Mouse (Mus musculus): ENCODE data around the gene Tyk2. TPM values are rescaled to one million over a fixed set of nuclear protein-coding genes. Genes with fewer than 3 reads are reported as not detected.

Gene Tyk2
- total RNA-seq, 2 experiments from 2014 or later, result 14.0 to 14.5 TPM

DNA sequence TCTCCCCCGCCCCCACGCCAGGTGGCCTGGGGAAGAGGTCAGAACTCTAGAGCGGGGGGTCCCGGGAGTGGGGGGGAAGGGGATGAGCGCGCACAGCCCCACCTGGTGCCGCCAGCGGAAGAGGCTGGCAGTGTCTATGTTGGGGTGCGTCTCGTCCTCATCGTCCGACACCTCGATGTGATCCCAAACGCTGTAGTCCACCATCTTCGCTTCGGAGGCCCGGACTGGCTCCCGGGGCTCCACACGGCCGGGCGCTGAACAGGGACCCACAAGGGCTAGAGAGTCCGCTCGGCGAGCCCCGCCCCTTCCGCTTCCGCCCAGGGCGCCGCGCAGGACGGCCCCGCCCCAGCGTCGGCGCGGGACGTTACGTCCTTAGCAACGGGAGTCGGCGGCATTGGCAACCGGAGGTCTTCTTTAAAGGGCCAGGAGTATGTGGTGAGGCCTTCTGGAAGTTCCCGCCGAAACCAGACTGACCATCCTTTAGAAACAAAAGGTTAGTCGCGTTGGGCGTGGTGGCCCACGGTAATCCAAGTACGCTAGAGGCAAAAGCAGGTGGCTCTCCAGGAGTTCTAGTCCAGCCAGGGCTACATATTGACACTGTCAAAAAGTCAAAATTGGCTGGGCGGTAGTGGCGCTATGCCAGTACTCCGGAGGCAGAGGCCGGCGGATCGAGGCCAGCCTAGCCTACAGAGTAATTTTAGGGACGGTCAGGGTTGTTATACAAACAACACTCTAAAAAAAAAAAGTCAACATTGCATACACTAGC, 18.8 kb upstream of the Tyk2 start, which contains the start of gene Cdc37:
TSS of gene Cdc37 (minus strand) at position 329 of the 766 bp plus-strand sequence.
- DNase-seq (ENCODE audit: low spot score in 2 of 2), result peak; percentile 92

DNA sequence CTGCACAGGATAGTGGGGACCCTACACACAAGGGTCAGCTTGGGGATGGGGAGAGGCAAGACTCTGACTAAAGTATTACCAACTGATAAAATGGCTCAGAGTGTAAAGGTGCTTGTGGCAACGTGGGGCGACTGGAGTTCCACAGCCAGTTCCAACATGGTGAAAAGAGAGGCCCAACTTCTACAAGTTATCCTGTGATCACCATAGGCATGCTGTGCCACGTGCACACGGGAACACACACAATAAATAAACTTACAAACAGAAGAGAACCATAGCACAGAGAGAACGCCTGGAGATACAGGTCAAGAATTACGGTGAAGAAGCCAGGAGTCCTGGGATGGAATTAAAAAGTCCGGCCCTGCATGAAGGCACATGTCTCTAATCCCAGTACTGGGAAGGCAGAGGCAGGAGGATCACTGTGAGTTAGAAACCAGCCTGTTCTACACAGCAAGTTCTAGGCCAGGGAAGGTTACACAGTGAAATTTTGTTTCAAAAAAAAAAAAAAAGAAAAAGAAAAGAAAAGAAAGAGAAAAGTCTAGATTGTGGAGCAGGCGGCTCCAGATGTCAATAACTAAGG, 18.1 kb upstream of the Tyk2 start:
- no peak for DNase-seq (ENCODE audit: low spot score in 2 of 2)

- no peak for DNase-seq (ENCODE audit: low spot score in 2 of 2)
Observed at GRCm38 (mm10) chr9:21148427-21148826, 17.4 kb upstream of the Tyk2 start.

GRCm38 (mm10) chr9:21146722-21147121, 15.7 kb upstream of the Tyk2 start:
- DNase-seq (ENCODE audit: low spot score in 2 of 2), result no peak

- no peak for DNase-seq (ENCODE audit: low spot score in 2 of 2)
Observed at GRCm38 (mm10) chr9:21145431-21145830, 14.4 kb upstream of the Tyk2 start.

DNA sequence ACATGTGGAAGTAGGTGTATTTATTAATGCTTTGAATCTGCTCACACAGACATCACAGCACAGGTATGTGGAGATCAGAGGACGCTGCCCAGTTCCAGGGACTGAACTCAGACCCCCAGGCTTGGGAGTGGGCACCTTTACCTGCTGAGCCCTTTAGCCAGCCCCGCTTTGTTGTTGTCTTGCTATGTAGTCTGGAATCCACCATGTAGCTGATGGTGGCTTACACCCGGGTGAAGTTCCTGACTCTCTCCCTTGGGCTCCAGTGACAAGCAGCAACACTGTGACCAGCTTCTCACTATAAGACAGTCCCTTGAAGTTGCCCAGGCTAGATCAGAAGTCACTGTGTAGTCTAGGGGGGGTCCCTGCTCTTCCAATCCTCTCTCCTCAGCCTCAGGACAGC, 13.3 kb upstream of the Tyk2 start:
- DNase-seq (ENCODE audit: low spot score in 2 of 2), result no peak

DNA sequence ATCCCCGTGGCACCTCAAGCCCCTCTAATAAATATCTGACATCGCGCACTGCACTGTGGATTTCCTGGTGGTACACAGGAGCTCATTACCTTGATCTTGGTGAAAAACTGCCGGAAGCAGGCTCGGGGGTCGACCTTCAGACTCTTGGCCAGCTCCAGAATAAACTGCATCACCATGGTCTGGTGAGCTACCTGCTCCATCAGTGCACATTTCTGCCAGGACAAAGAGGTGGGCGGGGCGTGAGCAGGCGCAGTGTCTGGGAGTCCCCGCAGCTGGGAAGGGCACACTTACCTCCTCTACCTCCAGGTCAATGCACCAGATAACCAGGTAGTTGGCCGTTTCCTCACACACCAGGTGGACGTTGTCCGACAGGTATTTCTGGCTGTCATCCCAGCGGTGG, 10.9 kb upstream of the Tyk2 start:
- no peak for DNase-seq (ENCODE audit: low spot score in 2 of 2)

GRCm38 (mm10) chr9:21138386-21138785, 7.3 kb upstream of the Tyk2 start:
- DNase-seq (ENCODE audit: low spot score in 2 of 2), result no peak

DNA sequence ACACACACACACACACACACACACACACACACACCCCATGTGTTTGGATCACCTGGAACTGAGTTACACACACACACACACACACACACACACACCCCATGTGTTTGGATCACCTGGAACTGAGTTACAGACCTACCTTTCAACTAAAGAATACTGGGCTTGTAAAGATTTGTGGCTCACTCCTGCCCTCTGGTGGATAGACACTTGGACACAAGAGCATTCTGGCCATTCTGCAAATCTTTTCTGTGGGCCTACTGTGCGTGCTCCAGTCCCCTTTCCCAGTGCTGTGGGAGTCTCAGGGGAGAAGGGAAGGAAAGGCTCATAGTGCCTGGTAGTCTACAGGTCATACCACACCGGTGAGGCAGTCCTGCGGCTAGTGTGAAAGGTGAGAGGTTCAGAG, 6.2 kb upstream of the Tyk2 start:
- DNase-seq (ENCODE audit: low spot score in 2 of 2), result peak; percentile 48 to 66

DNA sequence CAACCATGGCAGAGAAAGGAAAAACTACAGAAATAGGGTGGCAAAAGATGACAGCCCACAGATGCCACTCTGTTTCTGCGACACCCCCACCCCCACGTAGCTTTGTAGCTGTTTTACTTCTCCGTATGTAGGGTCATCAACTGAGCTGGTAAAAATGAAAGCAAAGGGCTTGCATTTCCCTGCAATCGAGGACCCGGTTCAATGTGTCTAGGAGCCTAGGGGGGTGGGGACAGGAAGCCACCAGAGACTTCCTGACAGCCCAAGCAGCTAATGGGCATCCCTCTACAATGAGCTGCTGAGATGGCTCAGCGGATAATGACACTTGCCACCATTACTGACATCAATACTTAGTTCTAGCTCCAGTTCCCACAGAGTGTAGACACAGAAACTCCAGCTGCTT, 5.4 kb upstream of the Tyk2 start:
- no peak for DNase-seq (ENCODE audit: low spot score in 2 of 2)

- DNase-seq (ENCODE audit: low spot score in 2 of 2), result no peak
Observed at GRCm38 (mm10) chr9:21135941-21136381, 4.9 kb upstream of the Tyk2 start.

DNA sequence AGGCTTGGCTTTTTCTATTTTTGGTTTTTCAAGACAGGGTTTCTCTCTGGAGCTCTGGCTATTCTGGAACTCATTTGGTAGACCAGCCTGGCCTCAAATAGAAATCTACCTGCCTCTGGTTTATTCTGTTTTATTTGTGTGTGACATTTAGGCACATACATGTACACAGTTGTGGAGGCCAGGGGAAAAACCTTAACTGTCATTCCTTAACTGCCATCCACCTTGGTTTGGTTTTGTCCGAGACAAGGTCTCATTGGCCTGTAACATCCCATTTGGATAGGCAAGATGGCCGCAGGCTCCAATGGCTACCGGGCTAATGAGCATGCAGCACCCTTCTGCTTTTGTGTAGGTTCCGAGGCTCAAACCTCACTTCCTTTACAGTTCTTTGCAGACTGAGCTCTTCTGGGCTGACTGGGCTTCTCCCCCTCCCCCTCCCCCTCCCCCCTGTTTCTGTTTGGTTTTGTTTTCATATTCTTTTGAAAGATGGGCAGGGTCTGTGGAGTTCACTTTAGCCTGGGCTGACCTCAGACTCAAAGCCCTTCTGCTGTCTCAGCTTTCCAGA, 4.4 kb upstream of the Tyk2 start:
- no peak for DNase-seq (ENCODE audit: low spot score in 2 of 2)

GRCm38 (mm10) chr9:21134595-21135328, 3.7 kb upstream of the Tyk2 start:
- DNase-seq (ENCODE audit: low spot score in 2 of 2), result no peak

DNA sequence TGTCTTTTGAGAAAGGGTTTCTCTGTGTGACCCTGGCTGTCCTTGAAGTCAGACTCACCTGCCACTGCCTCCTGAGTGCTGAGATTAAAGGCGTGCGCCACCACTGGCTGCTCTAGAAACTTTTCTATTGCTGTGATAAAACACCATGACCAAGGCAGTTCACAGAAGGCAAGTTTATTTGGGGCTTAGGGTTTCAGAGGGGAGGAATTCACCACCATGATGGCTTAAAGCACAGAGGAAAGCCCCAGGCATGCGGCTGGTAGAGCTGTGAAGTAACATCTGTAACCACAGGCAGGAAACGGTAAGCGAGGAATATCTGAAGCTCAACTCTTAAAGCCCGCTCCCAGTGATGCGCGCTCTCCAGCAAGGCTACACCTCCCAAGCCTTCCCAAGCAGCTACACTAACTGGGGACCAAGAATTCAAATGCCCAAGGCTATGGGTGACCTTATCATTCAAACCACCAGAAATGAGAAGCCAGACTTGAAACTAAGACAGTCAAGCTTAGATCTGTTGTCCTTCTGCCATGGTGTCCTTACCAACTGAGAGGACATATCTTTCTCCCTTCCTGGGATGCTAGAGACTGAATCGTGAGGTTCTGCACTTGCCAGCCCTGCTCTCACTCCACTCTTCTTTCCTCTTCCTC, 2.1 kb upstream of the Tyk2 start:
- no peak for DNase-seq (ENCODE audit: low spot score in 2 of 2)

- DNase-seq (ENCODE audit: low spot score in 2 of 2), result no peak
Observed at GRCm38 (mm10) chr9:21132102-21132775, 1.2 kb upstream of the Tyk2 start.

DNA sequence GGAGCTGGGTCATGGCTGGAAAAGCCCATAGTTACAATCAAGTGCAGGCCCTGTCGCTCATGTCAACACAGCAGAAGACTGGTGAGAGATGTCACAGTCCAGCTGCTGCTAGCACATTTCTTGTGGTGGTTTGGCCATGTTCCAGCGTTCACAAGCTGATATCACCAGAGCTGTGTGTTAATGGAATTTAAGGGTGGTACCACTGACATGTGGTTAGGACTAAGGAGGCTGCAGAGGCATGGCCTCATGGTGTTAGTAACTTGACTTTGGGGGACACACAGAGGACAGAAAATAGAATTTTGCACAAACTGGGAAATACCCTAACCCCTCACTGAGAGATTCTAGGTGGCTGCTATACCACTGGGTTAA, 4.8 kb downstream of the Tyk2 start:
- no peak for DNase-seq (ENCODE audit: low spot score in 2 of 2)

DNA sequence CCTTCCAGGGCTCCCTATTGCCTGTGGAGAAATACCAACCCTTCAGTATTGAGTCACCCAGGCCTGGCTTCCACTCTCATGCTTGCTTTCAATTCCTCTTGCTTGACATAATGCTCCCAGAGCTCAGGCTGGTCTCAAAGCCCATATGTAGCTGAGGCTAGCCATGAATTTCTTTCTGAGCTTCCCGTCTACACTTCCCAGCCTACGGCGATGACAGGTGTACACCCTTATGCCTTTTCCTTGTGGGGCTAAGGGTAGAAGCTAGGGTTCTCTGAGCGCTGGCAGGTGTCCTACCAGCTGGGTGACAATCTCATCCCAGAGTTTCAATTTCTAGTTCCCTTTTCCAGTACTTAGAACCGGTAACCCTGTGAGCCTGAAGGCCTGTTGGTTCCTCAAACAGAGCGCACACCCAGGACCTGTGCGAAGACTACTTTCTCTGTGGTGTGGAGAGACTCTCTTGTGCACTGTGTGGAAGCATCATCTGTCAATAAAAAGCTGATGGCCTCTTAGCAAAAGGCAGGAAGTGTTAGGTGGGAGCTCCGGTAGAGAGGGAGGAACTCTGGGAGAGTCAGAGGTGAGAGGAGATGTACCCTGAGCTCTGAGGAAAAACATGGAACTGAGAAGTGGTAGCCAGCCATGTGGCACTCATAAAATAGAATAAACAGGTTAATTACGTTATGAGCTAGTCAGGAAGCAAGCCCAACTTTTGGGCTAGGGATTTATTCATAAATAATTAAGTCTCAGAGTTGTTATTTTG, 5.4 kb downstream of the Tyk2 start:
- DNase-seq (ENCODE audit: low spot score in 2 of 2), result no peak

GRCm38 (mm10) chr9:21124837-21125236, 6.2 kb downstream of the Tyk2 start:
- DNase-seq (ENCODE audit: low spot score in 2 of 2), result no peak

DNA sequence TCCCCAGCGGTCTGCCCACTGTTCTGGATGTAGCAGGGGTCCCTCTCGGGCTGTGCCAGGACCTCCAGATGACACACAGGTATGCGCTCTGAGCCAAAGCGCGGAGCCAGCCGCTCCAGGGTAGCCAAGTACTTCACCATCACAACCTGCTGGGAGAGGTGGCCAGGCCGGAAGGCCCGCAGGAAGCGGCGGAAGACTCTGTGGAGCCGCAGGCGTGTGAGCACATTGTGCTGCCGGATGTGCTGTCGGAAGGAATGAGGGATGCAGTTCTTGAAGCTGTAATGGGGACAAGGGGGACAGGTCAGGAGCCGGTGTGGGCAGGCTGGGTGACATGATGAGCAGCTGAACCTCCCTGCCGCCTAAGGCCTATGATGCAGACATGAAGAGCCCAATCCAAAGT, 9.6 kb downstream of the Tyk2 start:
- DNase-seq (ENCODE audit: low spot score in 2 of 2), result no peak

DNA sequence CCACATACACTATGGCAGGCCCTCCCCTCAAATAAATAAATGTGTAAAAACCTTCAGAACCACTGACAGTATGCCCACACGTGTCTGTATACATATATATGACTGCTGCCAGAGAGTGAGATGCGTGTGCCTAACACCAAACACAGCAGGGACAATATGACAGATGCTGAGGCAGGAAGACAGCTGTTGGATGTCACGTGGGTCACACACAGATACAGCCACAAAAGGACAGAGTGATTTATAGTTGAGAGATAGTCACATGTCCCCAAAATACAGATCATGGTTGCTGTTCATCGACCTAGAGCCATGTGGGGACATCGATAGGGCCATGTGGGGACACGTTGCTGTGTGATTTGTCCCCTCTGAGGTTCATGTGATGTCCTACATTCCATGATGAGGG, 14.0 kb downstream of the Tyk2 start:
- no peak for DNase-seq (ENCODE audit: low spot score in 2 of 2)
